Mouse (Mus musculus): ENCODE data around the gene Ankmy2.
A peak's percentile ranks its signal among the peaks of the same experiment; 100 is the strongest.

Gene Ankmy2

GRCm38 (mm10) chr12:36156637-36157303 lies at the start of gene Ankmy2:
Gene Ankmy2 (plus strand): TSS chr12:36157114.
- DNase-seq (ENCODE audit: low read depth, low spot score) = peak; percentile 95

GRCm38 (mm10) chr12:36108442-36108841 lies 48.5 kb upstream of the Ankmy2 start:
- peak; percentile 46 for DNase-seq (ENCODE audit: low read depth, low spot score)

GRCm38 (mm10) chr12:36110457-36110856 lies 46.5 kb upstream of the Ankmy2 start:
- no peak for DNase-seq (ENCODE audit: low read depth, low spot score)

- DNase-seq (ENCODE audit: low read depth, low spot score) = no peak
Measured at GRCm38 (mm10) chr12:36111110-36111509, 45.8 kb upstream of the Ankmy2 start.

GRCm38 (mm10) chr12:36112081-36112480 lies 44.8 kb upstream of the Ankmy2 start:
- no peak for DNase-seq (ENCODE audit: low read depth, low spot score)

GRCm38 (mm10) chr12:36117161-36117560 lies 39.8 kb upstream of the Ankmy2 start:
- DNase-seq (ENCODE audit: low read depth, low spot score) = no peak

- no peak for DNase-seq (ENCODE audit: low read depth, low spot score)
Measured at GRCm38 (mm10) chr12:36119244-36119643, 37.7 kb upstream of the Ankmy2 start.

- DNase-seq (ENCODE audit: low read depth, low spot score) = no peak
Measured at GRCm38 (mm10) chr12:36126049-36126448, 30.9 kb upstream of the Ankmy2 start.

GRCm38 (mm10) chr12:36129826-36130225 lies 27.1 kb upstream of the Ankmy2 start:
- no peak for DNase-seq (ENCODE audit: low read depth, low spot score)

- no peak for DNase-seq (ENCODE audit: low read depth, low spot score)
Measured at GRCm38 (mm10) chr12:36132254-36132653, 24.7 kb upstream of the Ankmy2 start.

GRCm38 (mm10) chr12:36132668-36133067 lies 24.2 kb upstream of the Ankmy2 start:
- DNase-seq (ENCODE audit: low read depth, low spot score) = no peak

GRCm38 (mm10) chr12:36133547-36133946 lies 23.4 kb upstream of the Ankmy2 start:
- no peak for DNase-seq (ENCODE audit: low read depth, low spot score)

- DNase-seq (ENCODE audit: low read depth, low spot score) = peak; percentile 23
Measured at GRCm38 (mm10) chr12:36134111-36134510, 22.8 kb upstream of the Ankmy2 start.

GRCm38 (mm10) chr12:36135409-36135808 lies 21.5 kb upstream of the Ankmy2 start:
- DNase-seq (ENCODE audit: low read depth, low spot score) = peak; percentile 70

- peak; percentile 76 for DNase-seq (ENCODE audit: low read depth, low spot score)
Measured at GRCm38 (mm10) chr12:36136285-36136684, 20.6 kb upstream of the Ankmy2 start.

GRCm38 (mm10) chr12:36137192-36137591 lies 19.7 kb upstream of the Ankmy2 start:
- DNase-seq (ENCODE audit: low read depth, low spot score) = no peak

GRCm38 (mm10) chr12:36140401-36140800 lies 16.5 kb upstream of the Ankmy2 start:
- DNase-seq (ENCODE audit: low read depth, low spot score) = no peak

- DNase-seq (ENCODE audit: low read depth, low spot score) = peak; percentile 35
Measured at GRCm38 (mm10) chr12:36146230-36147011, 10.5 kb upstream of the Ankmy2 start.

- DNase-seq (ENCODE audit: low read depth, low spot score) = no peak
Measured at GRCm38 (mm10) chr12:36150265-36150664, 6.6 kb upstream of the Ankmy2 start.

- DNase-seq (ENCODE audit: low read depth, low spot score) = no peak
Measured at GRCm38 (mm10) chr12:36150737-36151136, 6.2 kb upstream of the Ankmy2 start.

- peak; percentile 83 for DNase-seq (ENCODE audit: low read depth, low spot score)
Measured at GRCm38 (mm10) chr12:36155141-36155641, 1.7 kb upstream of the Ankmy2 start.

- DNase-seq (ENCODE audit: low read depth, low spot score) = no peak
Measured at GRCm38 (mm10) chr12:36156101-36156636, 745 bp upstream of the Ankmy2 start.

- peak; percentile 69 for DNase-seq (ENCODE audit: low read depth, low spot score)
Measured at GRCm38 (mm10) chr12:36157304-36157637, 357 bp downstream of the Ankmy2 start.

Measured in CD4-positive, CD25-positive, alpha-beta regulatory T cell, adult 2 months (primary cell).